Mouse (Mus musculus) intestine, embryonic 16.5 days (tissue): ENCODE results near the gene Lama1. TPM values are rescaled to one million over a fixed set of nuclear protein-coding genes. Genes with fewer than 3 reads are reported as not detected.
"Not testable (repeated sequence)": the region's sequence is repeated elsewhere in the genome, so short reads cannot be mapped to it uniquely, and the experiment has no call there.

ENCODE experiments used
- ATAC-seq: fragments of 200-750 bp; cut with Nextera tagmentation; 2 replicates; pipeline ENCODE4 v1.8.0; 2017; ENCODE audit warnings: moderate TSS enrichment, moderate library complexity
- H3K27ac ChIP-seq: fragments of 300-500 bp; sonication (generic); 2 replicates; pipeline ENCODE4 v1.5.1; 2014; ENCODE audit warnings: mild to moderate bottlenecking, low read length
- H3K27me3 ChIP-seq: fragments of 300-500 bp; sonication (generic); replicated peaks from 2 replicates; pipeline ENCODE4 v1.6.1; 2014; ENCODE audit warnings: low read length, control low read depth, mixed read lengths; ENCODE audit not compliant: control insufficient read depth, insufficient read depth
- H3K36me3 ChIP-seq: fragments of 300-500 bp; sonication (generic); 2 replicates; pipeline ENCODE4 v1.6.1; 2014; ENCODE audit warnings: low read length, control low read depth; ENCODE audit not compliant: control insufficient read depth, insufficient read depth
- H3K4me1 ChIP-seq: fragments of 300-500 bp; sonication (generic); 2 replicates; pipeline ENCODE4 v1.6.1; 2014; ENCODE audit warnings: low read length, control low read depth, mixed read lengths; ENCODE audit not compliant: control insufficient read depth, insufficient read depth
- H3K4me2 ChIP-seq: fragments of 300-500 bp; sonication (generic); 2 replicates; pipeline ENCODE4 v1.6.1; 2014; ENCODE audit warnings: low read depth, low read length, control low read depth
- H3K4me3 ChIP-seq: fragments of 300-500 bp; sonication (generic); 2 replicates; pipeline ENCODE4 v1.5.1; 2014; ENCODE audit warnings: mild to moderate bottlenecking, low read length
- H3K9ac ChIP-seq: fragments of 300-500 bp; sonication (generic); 2 replicates; pipeline ENCODE4 v1.6.1; 2014; ENCODE audit warnings: low read depth, low read length
- H3K9me3 ChIP-seq: fragments of 300-500 bp; sonication (generic); 2 replicates; pipeline ENCODE4 v1.6.1; 2016; ENCODE audit warnings: low read length, control low read depth; ENCODE audit not compliant: control insufficient read depth
- WGBS: fragments of 180-500 bp; shearing (Covaris S2); extraction: QIAGEN DNeasy Blood & Tissue Kit; methylation state at CpG from one replicate; pipeline ENCODE4 v1.1.7; 2014; 5-methylcytosine and 5-hydroxymethylcytosine counted together
- polyA plus RNA-seq: library from polyadenylated mRNA; unstranded; fragments of >200 nt; fragmentation: Nextera tagmentation; extraction: Ambion mirVana; gene quantifications from 2 replicates; pipeline ENCODE4 v1.2.1, GENCODE M21; 2015

Lama1 gene
- polyA plus RNA-seq, 1 experiment from 2014 or later, result 1.6 TPM

GRCm38 (mm10) chr17:67728751-67729150, 31.7 kb downstream of the Lama1 start:
- H3K36me3 ChIP-seq, result no peaks in the 10 kb centered on the region
- no peaks in the 10 kb centered on the region for H3K27me3 ChIP-seq
- no peak overlapping the region for H3K9ac ChIP-seq
- H3K27ac ChIP-seq, result no peak overlapping the region
- H3K4me3 ChIP-seq, result no peak overlapping the region
- peaks cover 14% of the 10 kb centered on the region for H3K4me1 ChIP-seq
- no peak overlapping the region for H3K4me2 ChIP-seq
- ATAC-seq, result 0 out of 2 replicates have a peak, but pooled peaks have one; percentile 35
- no peaks in the 10 kb centered on the region for H3K9me3 ChIP-seq
- WGBS, result 38% methylated on average over 7 of the region's 7 CpGs

DNA sequence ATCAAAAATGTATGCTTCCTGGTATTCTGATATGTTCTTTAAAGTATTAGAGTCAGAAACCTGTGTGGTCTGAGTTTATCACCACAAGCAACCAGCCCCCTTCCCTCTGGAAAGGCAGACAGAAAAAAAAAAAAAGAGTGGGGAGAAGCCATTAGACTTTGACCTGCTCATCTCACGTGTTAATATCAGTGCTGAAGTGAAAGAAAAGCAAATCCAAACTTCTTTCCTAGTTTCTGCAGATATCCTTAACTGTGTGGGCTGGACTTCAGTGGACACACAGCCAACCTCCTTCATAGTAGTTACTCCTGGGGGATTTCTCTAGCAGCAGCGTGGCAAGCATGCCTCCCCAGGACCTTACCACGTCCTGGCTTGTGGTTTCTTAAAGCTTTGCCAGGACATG, 34.0 kb downstream of the Lama1 start:
- 0 out of 2 replicates have a peak, but pooled peaks have one; percentile 10 for ATAC-seq
- Histone ChIP-seq H3K36me3 (no peaks in the 10 kb centered on the region), H3K4me3 (no peak overlapping the region), H3K27me3 (no peaks in the 10 kb centered on the region), H3K27ac (no peak overlapping the region), H3K9ac (no peak overlapping the region), H3K4me2 (peak overlapping the region; percentile 36; the same call in 1 of the 2 replicates), H3K4me1 (peaks cover 18% of the 10 kb centered on the region), H3K9me3 (no peaks in the 10 kb centered on the region)
- WGBS, result 39% methylated on average over 3 of the region's 3 CpGs

- Histone ChIP-seq H3K4me1 (peaks cover 18% of the 10 kb centered on the region), H3K9ac (no peak overlapping the region), H3K4me2 (no peak overlapping the region), H3K9me3 (no peaks in the 10 kb centered on the region), H3K4me3 (no peak overlapping the region), H3K27me3 (no peaks in the 10 kb centered on the region), H3K27ac (no peak overlapping the region), H3K36me3 (no peaks in the 10 kb centered on the region)
- WGBS, result 61% methylated on average over 11 of the region's 11 CpGs
- ATAC-seq, result no peak
Measured at GRCm38 (mm10) chr17:67731964-67732363, 34.9 kb downstream of the Lama1 start.

- Histone ChIP-seq H3K9ac (no peak overlapping the region), H3K4me1 (peaks cover 18% of the 10 kb centered on the region), H3K4me2 (no peak overlapping the region), H3K36me3 (no peaks in the 10 kb centered on the region), H3K27me3 (no peaks in the 10 kb centered on the region), H3K9me3 (no peaks in the 10 kb centered on the region), H3K4me3 (no peak overlapping the region), H3K27ac (no peak overlapping the region)
- WGBS, result 78% methylated on average over 12 of the region's 12 CpGs
- no peak for ATAC-seq
Measured at GRCm38 (mm10) chr17:67733516-67733915, 36.5 kb downstream of the Lama1 start.

GRCm38 (mm10) chr17:67735722-67736121, 38.7 kb downstream of the Lama1 start:
- Histone ChIP-seq H3K36me3 (no peaks in the 10 kb centered on the region), H3K9ac (no peak overlapping the region), H3K4me3 (no peak overlapping the region), H3K4me2 (no peak overlapping the region), H3K9me3 (no peaks in the 10 kb centered on the region), H3K27ac (no peak overlapping the region), H3K4me1 (peaks cover 13% of the 10 kb centered on the region), H3K27me3 (no peaks in the 10 kb centered on the region)
- ATAC-seq, result peak; percentile 46
- WGBS, result 41% methylated on average over 6 of the region's 6 CpGs

DNA sequence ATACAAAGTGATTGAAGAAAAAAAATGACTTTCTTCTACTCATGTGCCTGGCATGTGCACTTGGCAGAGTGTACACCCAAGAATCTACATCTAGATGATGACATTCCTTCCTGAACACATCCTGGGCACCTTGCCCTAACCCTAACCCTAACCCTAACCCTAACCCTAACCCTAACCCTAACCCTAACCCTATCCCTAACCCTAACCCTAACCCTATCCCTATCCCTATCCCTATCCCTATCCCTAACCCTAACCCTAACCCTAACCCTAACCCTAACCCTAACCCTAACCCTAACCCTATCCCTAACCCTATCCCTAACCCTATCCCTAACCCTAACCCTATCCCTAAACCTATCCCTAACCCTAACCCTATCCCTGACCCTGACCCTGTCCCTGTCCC, 44.2 kb downstream of the Lama1 start:
- H3K4me3 ChIP-seq, H3K9me3 ChIP-seq, H3K27ac ChIP-seq, H3K36me3 ChIP-seq, H3K9ac ChIP-seq, H3K4me2 ChIP-seq, ATAC-seq, H3K4me1 ChIP-seq, H3K27me3 ChIP-seq: not testable (repeated sequence)

- Histone ChIP-seq H3K36me3 (no peaks in the 10 kb centered on the region), H3K9me3 (no peaks in the 10 kb centered on the region), H3K27ac (no peak overlapping the region), H3K27me3 (no peaks in the 10 kb centered on the region), H3K4me2 (no peak overlapping the region), H3K9ac (no peak overlapping the region), H3K4me3 (no peak overlapping the region), H3K4me1 (no peaks in the 10 kb centered on the region)
- ATAC-seq, result no peak
- 86% methylated on average over 9 of the region's 9 CpGs for WGBS
Measured at GRCm38 (mm10) chr17:67764167-67764871, 67.3 kb downstream of the Lama1 start.

GRCm38 (mm10) chr17:67773608-67774007, 76.5 kb downstream of the Lama1 start:
- no peaks in the 10 kb centered on the region for H3K36me3 ChIP-seq
- H3K9me3 ChIP-seq, result no peaks in the 10 kb centered on the region
- H3K4me3 ChIP-seq, result no peak overlapping the region
- no peak overlapping the region for H3K9ac ChIP-seq
- no peaks in the 10 kb centered on the region for H3K27me3 ChIP-seq
- H3K4me2 ChIP-seq, result no peak overlapping the region
- H3K27ac ChIP-seq, result no peak overlapping the region
- no peaks in the 10 kb centered on the region for H3K4me1 ChIP-seq
- ATAC-seq, result no peak
- WGBS, result 78% methylated on average over 8 of the region's 8 CpGs

DNA sequence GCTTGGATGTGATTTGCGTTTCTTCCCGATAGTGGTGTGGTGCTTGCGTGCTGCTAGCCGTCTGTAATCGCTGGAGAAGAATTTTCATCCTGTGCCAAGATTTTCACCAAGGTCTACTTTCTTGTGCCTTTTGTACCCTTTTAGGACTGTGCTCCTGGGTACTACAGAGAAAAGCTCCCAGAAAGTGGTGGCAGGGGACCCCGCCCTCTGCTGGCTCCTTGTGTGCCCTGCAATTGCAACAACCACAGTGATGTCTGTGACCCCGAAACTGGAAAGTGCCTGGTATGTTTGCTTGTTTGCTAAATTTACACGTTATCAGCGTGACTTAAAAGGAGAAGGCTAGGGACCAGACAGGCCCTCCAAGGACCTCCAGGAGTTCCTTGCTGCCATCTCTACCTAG, 79.7 kb downstream of the Lama1 start:
- no peaks in the 10 kb centered on the region for H3K27me3 ChIP-seq
- no peak overlapping the region for H3K27ac ChIP-seq
- no peaks in the 10 kb centered on the region for H3K9me3 ChIP-seq
- H3K9ac ChIP-seq, result no peak overlapping the region
- WGBS, result 70% methylated on average over 9 of the region's 9 CpGs
- no peak for ATAC-seq
- no peak overlapping the region for H3K4me2 ChIP-seq
- no peaks in the 10 kb centered on the region for H3K36me3 ChIP-seq
- H3K4me1 ChIP-seq, result no peaks in the 10 kb centered on the region
- H3K4me3 ChIP-seq, result no peak overlapping the region

DNA sequence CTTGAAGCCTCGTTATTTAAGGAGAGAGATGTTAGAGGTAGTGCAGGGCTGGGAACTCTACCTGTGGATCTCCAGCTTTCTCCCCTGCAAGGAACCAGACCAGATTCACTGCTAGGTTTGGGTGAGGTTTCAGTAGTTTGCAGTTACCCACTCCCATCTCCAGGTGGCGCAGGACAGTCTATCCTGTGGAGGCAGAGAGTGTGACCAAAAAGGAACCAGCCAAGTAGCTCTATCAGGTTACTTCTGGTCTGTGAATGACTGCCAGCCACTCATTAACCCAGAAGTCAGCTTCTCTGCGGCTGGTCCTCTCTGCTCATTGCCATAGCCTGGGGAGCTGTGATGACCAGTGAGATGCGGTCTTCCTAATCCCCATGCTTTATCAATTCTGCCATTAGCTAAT, 82.8 kb downstream of the Lama1 start:
- no peak overlapping the region for H3K27ac ChIP-seq
- no peaks in the 10 kb centered on the region for H3K9me3 ChIP-seq
- no peaks in the 10 kb centered on the region for H3K36me3 ChIP-seq
- H3K9ac ChIP-seq, result no peak overlapping the region
- no peaks in the 10 kb centered on the region for H3K4me1 ChIP-seq
- H3K4me3 ChIP-seq, result no peak overlapping the region
- no peak overlapping the region for H3K4me2 ChIP-seq
- no peak for ATAC-seq
- WGBS, result 57% methylated on average over 4 of the region's 4 CpGs
- no peaks in the 10 kb centered on the region for H3K27me3 ChIP-seq
